Mouse (Mus musculus) granulocyte monocyte progenitor cell, adult 5-6 weeks (primary cell): Measurements from ENCODE around the gene Olfr811. TPM values are rescaled to one million over a fixed set of nuclear protein-coding genes. Genes with fewer than 3 reads are reported as not detected.

Experiments
- ATAC-seq: replicated peaks from 2 replicates; pipeline ENCODE4 v1.8.0; 2016; ENCODE audit warnings: mild to moderate bottlenecking, moderate TSS enrichment, inconsistent platforms; ENCODE audit not compliant: poor library complexity, severe bottlenecking
- total RNA-seq, 2 experiments: library from RNA; stranded (forward) in 1 of 2; stranded (reverse) in 1 of 2; fragments of 200-712, 200-1000 nt in 1 of 2; fragments of >200 nt in 1 of 2; fragmentation: Nextera tagmentation in 1 of 2; gene quantifications; 2 replicates each; pipeline ENCODE4 v1.2.3; 2014 to 2017

The Olfr811 gene
- total RNA-seq (2014; fragmentation: Nextera tagmentation) (not detected in 2 replicates), total RNA-seq (2017) (not detected in 2 replicates)

- no peak for ATAC-seq
Measured at GRCm38 (mm10) chr10:129804296-129804695, at the start of gene Olfr811. Gene Olfr811 (minus strand): TSS chr10:129804396.

- no peak for ATAC-seq
Measured at GRCm38 (mm10) chr10:129847343-129847742, 43.1 kb upstream of the Olfr811 start.

- no peak for ATAC-seq
Measured at GRCm38 (mm10) chr10:129845994-129846393, 41.8 kb upstream of the Olfr811 start, which contains the start of gene Olfr812. Gene Olfr812 (minus strand): TSS chr10:129846094.

- ATAC-seq, result no peak
Measured at GRCm38 (mm10) chr10:129794817-129795216, 9.4 kb downstream of the Olfr811 start, which contains the start of gene Olfr810. Gene Olfr810 (minus strand): TSS chr10:129794917.

- no peak for ATAC-seq
Measured at GRCm38 (mm10) chr10:129778123-129778522, 26.1 kb downstream of the Olfr811 start.

- ATAC-seq, result no peak
Measured at GRCm38 (mm10) chr10:129774338-129774737, 29.9 kb downstream of the Olfr811 start, which contains the start of gene Olfr809. Gene Olfr809 (plus strand): TSS chr10:129774638.

GRCm38 (mm10) chr10:129765182-129765581, 39.0 kb downstream of the Olfr811 start, which contains the start of gene Olfr808:
Gene Olfr808 (plus strand): TSS chr10:129765482.
- ATAC-seq, result no peak

- no peak for ATAC-seq
Measured at GRCm38 (mm10) chr10:129757693-129758092, 46.5 kb downstream of the Olfr811 start, which contains the start of gene Olfr807. Gene Olfr807 (minus strand): TSS chr10:129757793.

Other genes starting within 250 kb of the Olfr811 start
- gene Olfr794, start 236.7 kb downstream of the Olfr811 start, total RNA-seq (2014; fragmentation: Nextera tagmentation), result not detected in 2 replicates
- gene Olfr794, start 236.7 kb downstream of the Olfr811 start, total RNA-seq (2017), result not detected in 2 replicates
- not detected in 2 replicates for gene Olfr796, start 191.8 kb downstream of the Olfr811 start, total RNA-seq (2014; fragmentation: Nextera tagmentation)
- not detected in 2 replicates for gene Olfr796, start 191.8 kb downstream of the Olfr811 start, total RNA-seq (2017)
- gene Olfr798, start 176.5 kb downstream of the Olfr811 start, total RNA-seq (2014; fragmentation: Nextera tagmentation), result not detected in 2 replicates
- not detected in 2 replicates for gene Olfr798, start 176.5 kb downstream of the Olfr811 start, total RNA-seq (2017)
- gene Olfr799, start 166.9 kb downstream of the Olfr811 start, total RNA-seq (2014; fragmentation: Nextera tagmentation), result not detected in 2 replicates
- not detected in 2 replicates for gene Olfr799, start 166.9 kb downstream of the Olfr811 start, total RNA-seq (2017)
- not detected in 2 replicates for gene Olfr800, start 146.7 kb downstream of the Olfr811 start, total RNA-seq (2014; fragmentation: Nextera tagmentation)
- gene Olfr800, start 146.7 kb downstream of the Olfr811 start, total RNA-seq (2017), result not detected in 2 replicates
- gene Olfr801, start 130.5 kb downstream of the Olfr811 start, total RNA-seq (2014; fragmentation: Nextera tagmentation), result not detected in 2 replicates
- not detected in 2 replicates for gene Olfr801, start 130.5 kb downstream of the Olfr811 start, total RNA-seq (2017)
- not detected in 2 replicates for gene Olfr802, start 116.2 kb downstream of the Olfr811 start, total RNA-seq (2014; fragmentation: Nextera tagmentation)
- gene Olfr802, start 116.2 kb downstream of the Olfr811 start, total RNA-seq (2017), result not detected in 2 replicates
- gene Olfr803, start 110.1 kb downstream of the Olfr811 start, total RNA-seq (2014; fragmentation: Nextera tagmentation), result not detected in 2 replicates
- gene Olfr803, start 110.1 kb downstream of the Olfr811 start, total RNA-seq (2017), result not detected in 2 replicates
- gene Olfr804, start 101.2 kb downstream of the Olfr811 start, total RNA-seq (2014; fragmentation: Nextera tagmentation), result not detected in 2 replicates
- not detected in 2 replicates for gene Olfr804, start 101.2 kb downstream of the Olfr811 start, total RNA-seq (2017)
- gene Olfr805, start 75.0 kb downstream of the Olfr811 start, total RNA-seq (2014; fragmentation: Nextera tagmentation), result not detected in 2 replicates
- not detected in 2 replicates for gene Olfr805, start 75.0 kb downstream of the Olfr811 start, total RNA-seq (2017)
- not detected in 2 replicates for gene Olfr806, start 62.5 kb downstream of the Olfr811 start, total RNA-seq (2014; fragmentation: Nextera tagmentation)
- not detected in 2 replicates for gene Olfr806, start 62.5 kb downstream of the Olfr811 start, total RNA-seq (2017)
- not detected in 2 replicates for gene Olfr807, start 46.6 kb downstream of the Olfr811 start, total RNA-seq (2014; fragmentation: Nextera tagmentation)
- gene Olfr807, start 46.6 kb downstream of the Olfr811 start, total RNA-seq (2017), result not detected in 2 replicates
- gene Olfr808, start 38.9 kb downstream of the Olfr811 start, total RNA-seq (2014; fragmentation: Nextera tagmentation), result not detected in 2 replicates
- gene Olfr808, start 38.9 kb downstream of the Olfr811 start, total RNA-seq (2017), result not detected in 2 replicates
- gene Olfr809, start 29.8 kb downstream of the Olfr811 start, total RNA-seq (2014; fragmentation: Nextera tagmentation), result not detected in 2 replicates
- gene Olfr809, start 29.8 kb downstream of the Olfr811 start, total RNA-seq (2017), result not detected in 2 replicates
- gene Olfr810, start 9.5 kb downstream of the Olfr811 start, total RNA-seq (2014; fragmentation: Nextera tagmentation), result not detected in 2 replicates
- not detected in 2 replicates for gene Olfr810, start 9.5 kb downstream of the Olfr811 start, total RNA-seq (2017)
- gene Olfr812, start 41.7 kb upstream of the Olfr811 start, total RNA-seq (2014; fragmentation: Nextera tagmentation), result not detected in 2 replicates
- gene Olfr812, start 41.7 kb upstream of the Olfr811 start, total RNA-seq (2017), result not detected in 2 replicates
- gene Olfr813, start 51.0 kb upstream of the Olfr811 start, total RNA-seq (2014; fragmentation: Nextera tagmentation), result not detected in 2 replicates
- not detected in 2 replicates for gene Olfr813, start 51.0 kb upstream of the Olfr811 start, total RNA-seq (2017)
- gene Olfr814, start 75.5 kb upstream of the Olfr811 start, total RNA-seq (2014; fragmentation: Nextera tagmentation), result not detected in 2 replicates
- gene Olfr814, start 75.5 kb upstream of the Olfr811 start, total RNA-seq (2017), result not detected in 2 replicates
- gene Olfr815, start 101.5 kb upstream of the Olfr811 start, total RNA-seq (2014; fragmentation: Nextera tagmentation), result not detected in 2 replicates
- not detected in 2 replicates for gene Olfr815, start 101.5 kb upstream of the Olfr811 start, total RNA-seq (2017)
- not detected in 2 replicates for gene Olfr816, start 111.2 kb upstream of the Olfr811 start, total RNA-seq (2014; fragmentation: Nextera tagmentation)
- gene Olfr816, start 111.2 kb upstream of the Olfr811 start, total RNA-seq (2017), result not detected in 2 replicates
- gene Olfr818, start 144.7 kb upstream of the Olfr811 start, total RNA-seq (2014; fragmentation: Nextera tagmentation), result not detected in 2 replicates
- gene Olfr818, start 144.7 kb upstream of the Olfr811 start, total RNA-seq (2017), result not detected in 2 replicates
- not detected in 2 replicates for gene Olfr819, start 162.9 kb upstream of the Olfr811 start, total RNA-seq (2014; fragmentation: Nextera tagmentation)
- gene Olfr819, start 162.9 kb upstream of the Olfr811 start, total RNA-seq (2017), result not detected in 2 replicates
- not detected in 2 replicates for gene Olfr247, start 171.7 kb upstream of the Olfr811 start, total RNA-seq (2014; fragmentation: Nextera tagmentation)
- gene Olfr247, start 171.7 kb upstream of the Olfr811 start, total RNA-seq (2017), result not detected in 2 replicates
- not detected in 2 replicates for gene Gm10310, start 180.7 kb upstream of the Olfr811 start, total RNA-seq (2014; fragmentation: Nextera tagmentation)
- not detected in 2 replicates for gene Gm10310, start 180.7 kb upstream of the Olfr811 start, total RNA-seq (2017)
- gene Olfr820, start 208.2 kb upstream of the Olfr811 start, total RNA-seq (2014; fragmentation: Nextera tagmentation), result not detected in 2 replicates
- gene Olfr820, start 208.2 kb upstream of the Olfr811 start, total RNA-seq (2017), result not detected in 2 replicates
- gene Olfr821, start 226.0 kb upstream of the Olfr811 start, total RNA-seq (2014; fragmentation: Nextera tagmentation), result not detected in 2 replicates
- not detected in 2 replicates for gene Olfr821, start 226.0 kb upstream of the Olfr811 start, total RNA-seq (2017)